Mouse (Mus musculus): ENCODE data around the gene Gm8138.
"Not testable (repeated sequence)": the region's sequence is repeated elsewhere in the genome, so short reads cannot be mapped to it uniquely, and the experiment has no call there.

Gene Gm8138

DNA sequence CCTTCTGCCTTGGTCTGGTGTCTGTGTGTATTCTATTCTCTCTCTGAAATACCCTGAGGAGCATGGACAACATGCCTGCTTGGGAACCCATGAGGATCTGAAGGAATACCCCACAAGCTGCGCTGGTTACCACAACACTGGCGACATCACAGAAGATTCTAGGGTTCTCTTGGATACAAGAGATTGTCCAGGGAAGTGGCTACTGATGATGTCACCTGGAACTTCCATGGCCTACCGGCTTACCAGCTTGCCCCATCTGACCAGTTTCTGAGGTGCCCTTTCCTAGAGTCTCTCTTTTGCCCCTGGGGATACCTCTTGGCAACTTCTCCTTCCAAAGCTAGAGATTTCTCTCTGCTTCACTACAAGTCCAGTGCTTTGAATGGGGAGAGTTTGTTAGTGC is at the start of gene Gm8138:
Gene Gm8138 (minus strand): TSS at position 101 of the 400 bp plus-strand sequence.
- in situ Hi-C loops (cut with MboI, MseI), result loop anchor here (10.0 kb wide), 2 partner anchors 119 to 1019 kb away; partner anchors contain the start of gene Gm8232

DNA sequence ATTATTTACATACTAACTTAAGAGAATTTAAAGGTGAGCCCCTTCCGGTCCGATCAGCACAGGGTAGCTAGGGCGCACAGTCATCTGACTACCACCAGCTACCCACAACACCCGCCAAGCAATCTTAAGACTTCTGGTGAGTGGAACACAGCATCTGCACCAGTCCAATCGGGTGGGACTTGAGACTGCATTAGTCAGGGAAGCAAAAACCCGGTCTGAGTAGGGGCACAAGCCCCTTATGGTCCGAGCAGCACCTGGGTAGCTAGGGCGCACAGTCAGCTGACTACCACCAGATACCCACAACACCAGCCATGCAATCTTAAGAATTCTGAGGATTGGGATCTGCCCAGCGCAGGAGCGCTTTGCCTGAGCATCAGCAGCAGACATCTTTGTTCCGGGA is 54.4 kb downstream of the Gm8138 start:
- in situ Hi-C loops (cut with MboI, MseI), result not testable (repeated sequence)

All from T-helper 1 cell (primary cell).